In the genomic region with DNA sequence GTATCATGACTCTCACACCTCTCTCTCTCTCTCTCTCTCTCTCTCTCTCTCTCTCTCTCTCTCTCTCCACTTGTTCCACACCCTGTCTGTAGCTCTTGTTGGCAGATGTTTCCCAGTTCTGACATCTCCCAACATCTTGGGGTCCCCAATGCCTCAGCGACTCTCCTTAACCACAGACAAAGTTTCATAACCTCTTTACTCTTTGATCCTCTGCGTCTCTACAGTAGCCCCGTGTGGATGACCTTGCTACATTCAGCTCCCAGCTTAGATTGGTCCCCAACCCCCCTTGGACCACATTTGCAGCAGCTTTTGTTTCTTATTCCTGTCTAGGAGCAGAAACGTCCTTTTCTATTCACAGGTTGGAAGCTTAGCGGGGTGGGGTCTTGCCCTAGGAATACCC, we compare ENCODE assay signal across 29 mouse cellular contexts. TPM values are rescaled to one million over a fixed set of nuclear protein-coding genes. Genes with fewer than 3 reads are reported as not detected.
A peak's percentile ranks its signal among the peaks of the same experiment; 100 is the strongest.
DNase-seq lines count a peak whose midpoint lies in the region; ATAC-seq lines count a peak whose summit lies in the region.
"Had no signal": no experiment of that assay in that cellular context is flagged by ENCODE, and none has a peak within 500 bp of the region (broad histone marks: within the 10 kb centered on the region; RNA-seq: fewer than 3 reads in every experiment).

No protein-coding gene starts in this region.

- H3K36me3 ChIP-seq in midbrain, embryonic 11.5 days (ENCODE audit: control insufficient read depth, insufficient read depth, low read length): no peaks in the 10 kb centered on the region
- no peaks in the 10 kb centered on the region for H3K36me3 ChIP-seq in midbrain, embryonic 15.5 days (replicated peaks)
- no peaks in the 10 kb centered on the region for H3K36me3 ChIP-seq in midbrain, embryonic 13.5 days
- H3K36me3 ChIP-seq: embryonic facial prominence, embryonic 12.5 days; embryonic facial prominence, embryonic 15.5 days; forebrain, embryonic 15.5 days; G1E; heart, embryonic 12.5 days; heart, embryonic 15.5 days had no signal

- H3K4me1 ChIP-seq in midbrain, embryonic 11.5 days (ENCODE audit: control insufficient read depth, insufficient read depth, low read length): no peaks in the 10 kb centered on the region
- H3K4me1 ChIP-seq in midbrain, embryonic 15.5 days: no peaks in the 10 kb centered on the region
- H3K4me1 ChIP-seq in midbrain, embryonic 13.5 days (replicated peaks): no peaks in the 10 kb centered on the region
- H3K4me1 ChIP-seq: embryonic facial prominence, embryonic 12.5 days; forebrain, embryonic 15.5 days had no signal

- no peaks in the 10 kb centered on the region for H3K9me3 ChIP-seq in midbrain, embryonic 11.5 days (ENCODE audit: control insufficient read depth, low read length)
- H3K9me3 ChIP-seq in midbrain, embryonic 15.5 days: no peaks in the 10 kb centered on the region
- no peaks in the 10 kb centered on the region for H3K9me3 ChIP-seq in midbrain, embryonic 13.5 days
- H3K9me3 ChIP-seq: embryonic facial prominence, embryonic 12.5 days; embryonic facial prominence, embryonic 15.5 days; forebrain, embryonic 15.5 days; G1E; heart, embryonic 12.5 days; heart, embryonic 15.5 days had no signal

- peak; percentile 76 for DNase-seq in midbrain, embryonic 11.5 days (ENCODE audit: low spot score, missing footprints)
- DNase-seq in ZHBTc4 (ENCODE audit: low read depth, low spot score): peak; percentile 16
- no peak for DNase-seq in thymus, postnatal 4 days
- no peak for DNase-seq in lung, postnatal 14 days
- DNase-seq: adrenal gland, adult 8-10 months; adrenal gland, postnatal 25 days; cerebellum, adult 11-12 months; cerebellum, adult 8-10 months; cerebellum, postnatal 10 days; cerebellum, postnatal 36 days; gastrocnemius, postnatal 25 days; heart, adult 2 months; heart, postnatal 10 days; heart, postnatal 36 days had no signal

- no peak overlapping the region for H3K4me3 ChIP-seq in midbrain, embryonic 11.5 days (ENCODE audit: low read depth, low read length)
- H3K4me3 ChIP-seq in midbrain, embryonic 15.5 days: no peak overlapping the region
- H3K4me3 ChIP-seq in midbrain, embryonic 13.5 days (replicated peaks): no peak overlapping the region
- H3K4me3 ChIP-seq: embryonic facial prominence, embryonic 12.5 days; embryonic facial prominence, embryonic 15.5 days; forebrain, embryonic 15.5 days; heart, adult 2 months; heart, embryonic 12.5 days; heart, embryonic 15.5 days had no signal

- H3K9ac ChIP-seq in midbrain, embryonic 11.5 days (ENCODE audit: low read length): no peak overlapping the region
- H3K9ac ChIP-seq in midbrain, embryonic 15.5 days: no peak overlapping the region
- H3K9ac ChIP-seq in midbrain, embryonic 13.5 days (replicated peaks): no peak overlapping the region
- H3K9ac ChIP-seq: embryonic facial prominence, embryonic 12.5 days; embryonic facial prominence, embryonic 15.5 days; forebrain, embryonic 15.5 days; heart, embryonic 12.5 days; heart, embryonic 15.5 days; hindbrain, embryonic 14.5 days had no signal

- no peaks in the 10 kb centered on the region for H3K27me3 ChIP-seq in midbrain, embryonic 11.5 days (ENCODE audit: control insufficient read depth, insufficient read depth, low read length)
- no peaks in the 10 kb centered on the region for H3K27me3 ChIP-seq in midbrain, embryonic 15.5 days (replicated peaks)
- H3K27me3 ChIP-seq in midbrain, embryonic 13.5 days: no peaks in the 10 kb centered on the region
- H3K27me3 ChIP-seq: embryonic facial prominence, embryonic 12.5 days; embryonic facial prominence, embryonic 15.5 days; forebrain, embryonic 15.5 days; Patski had no signal

- no peak for ATAC-seq in midbrain, embryonic 11.5 days (ENCODE audit: low FRiP score)
- no peak for ATAC-seq in midbrain, embryonic 15.5 days (replicated peaks)
- ATAC-seq in megakaryocyte, adult 5-6 weeks (ENCODE audit: poor library complexity, severe bottlenecking): peak; percentile 52; the same call in 1 of the 2 replicates
- no peak for ATAC-seq in midbrain, embryonic 13.5 days
- ATAC-seq: CD4-positive, CD25-positive, alpha-beta regulatory T cell, adult 4 months; forebrain, embryonic 15.5 days; hindbrain, postnatal 0 days; inflammation-experienced regulatory T-cells, adult 6 months; intestine, postnatal 0 days; Patski had no signal

- H3K27ac ChIP-seq in midbrain, embryonic 11.5 days (ENCODE audit: low read depth, low read length): no peak overlapping the region
- no peak overlapping the region for H3K27ac ChIP-seq in midbrain, embryonic 15.5 days
- no peak overlapping the region for H3K27ac ChIP-seq in midbrain, embryonic 13.5 days
- H3K27ac ChIP-seq: embryonic facial prominence, embryonic 12.5 days; embryonic facial prominence, embryonic 15.5 days; forebrain, embryonic 15.5 days; heart, adult 2 months; heart, embryonic 15.5 days; hindbrain, embryonic 14.5 days; hindbrain, postnatal 0 days had no signal

- no peak overlapping the region for H3K4me2 ChIP-seq in midbrain, embryonic 11.5 days
- no peak overlapping the region for H3K4me2 ChIP-seq in midbrain, embryonic 15.5 days
- no peak overlapping the region for H3K4me2 ChIP-seq in midbrain, embryonic 13.5 days (replicated peaks)
- H3K4me2 ChIP-seq: embryonic facial prominence, embryonic 12.5 days; embryonic facial prominence, embryonic 15.5 days; forebrain, embryonic 15.5 days; heart, embryonic 12.5 days; heart, embryonic 15.5 days; hindbrain, embryonic 14.5 days had no signal

- 70% methylated on average over 5 of the region's 5 CpGs for WGBS in midbrain, embryonic 11.5 days
- WGBS in midbrain, embryonic 15.5 days: 59% methylated on average over 5 of the region's 5 CpGs
- 58% methylated on average over 5 of the region's 5 CpGs for WGBS in midbrain, embryonic 13.5 days

RNA-seq across cellular contexts. Expression of gene Smox, which starts 41.6 kb away (rescaled TPM):
- 26.2 and 26.9 TPM in 2 replicates for polyA plus RNA-seq in midbrain, embryonic 11.5 days (2014; fragmentation: Nextera tagmentation; extraction: Ambion mirVana)
- 49.0 and 50.7 TPM in 2 replicates for polyA plus RNA-seq in midbrain, embryonic 15.5 days (2015; fragmentation: Nextera tagmentation; extraction: Ambion mirVana)
- 12.6 and 17.4 TPM in 2 replicates for total RNA-seq in megakaryocyte, adult 5-6 weeks (2015)
- 12.0 and 16.1 TPM in 2 replicates for total RNA-seq in megakaryocyte, adult 5-6 weeks (2017)
- polyA plus RNA-seq in midbrain, embryonic 13.5 days (2015; fragmentation: Nextera tagmentation; extraction: Ambion mirVana): 45.5 and 46.5 TPM in 2 replicates

Comparison
In these comparisons a context has a peak if more than half of its experiments do, and no peak if none do; other contexts are left out.
1. DNase-seq: peak in midbrain, embryonic 11.5 days (single experiment) and ZHBTc4 (single experiment); none in thymus, postnatal 4 days (single experiment) and lung, postnatal 14 days (single experiment).